Mouse (Mus musculus) lung, postnatal 4 days (tissue): Measurements from ENCODE around the gene Lrig3.

Experiments
- DNase-seq, 2 experiments: peaks; one replicate each; pipeline ENCODE4 v3.0.0; 2021

Gene Lrig3

DNA sequence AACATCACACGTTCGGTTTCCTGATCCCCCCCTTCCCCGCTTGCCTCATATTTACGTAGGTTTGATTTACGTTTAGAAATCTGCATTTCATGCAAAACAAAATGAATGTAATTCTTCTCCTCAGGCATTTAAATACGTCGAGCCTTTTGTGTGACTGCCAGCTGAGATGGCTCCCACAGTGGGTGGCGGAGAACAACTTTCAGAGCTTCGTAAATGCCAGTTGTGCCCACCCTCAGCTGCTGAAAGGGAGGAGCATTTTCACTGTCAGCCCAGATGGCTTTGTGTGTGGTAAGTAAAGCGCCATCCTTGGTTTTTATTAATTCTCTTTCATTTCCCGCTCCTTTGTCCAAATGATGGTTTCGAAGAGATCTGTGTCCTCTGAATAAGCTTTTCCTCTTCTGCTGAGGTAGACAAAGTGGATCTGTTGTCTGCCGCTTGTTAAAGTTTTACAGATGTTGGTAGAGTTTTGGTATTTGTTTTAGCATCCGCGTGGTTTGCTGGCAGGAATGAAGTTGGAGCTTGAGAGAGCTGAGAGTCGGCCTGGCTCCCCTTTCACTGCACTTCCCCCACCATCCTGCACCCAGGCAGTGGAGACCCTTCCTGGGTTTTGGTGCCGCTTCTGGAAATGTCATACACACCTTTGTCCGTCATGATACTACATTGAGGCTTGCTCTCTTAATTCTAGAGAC, 37.0 kb downstream of the Lrig3 start:
- DNase-seq = no peak

DNA sequence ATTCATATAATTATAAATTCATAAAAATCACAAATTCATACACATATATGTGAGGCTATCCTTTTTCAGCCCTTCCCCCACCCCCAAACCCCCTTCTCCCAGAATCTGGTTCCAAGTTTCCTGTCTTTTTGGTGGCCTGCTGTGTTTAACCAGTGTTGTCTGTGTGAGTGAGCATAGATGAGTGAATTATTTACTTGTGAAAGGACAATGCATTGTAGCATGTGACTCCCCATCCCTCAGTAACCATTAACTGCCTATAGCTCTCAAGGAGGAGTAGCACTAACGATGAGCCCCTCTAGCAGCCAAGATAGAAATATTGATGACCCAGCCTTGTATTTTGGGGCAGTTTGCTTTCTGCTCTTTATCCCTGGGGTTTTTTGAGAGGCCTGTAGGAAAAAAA, 37.9 kb downstream of the Lrig3 start:
- DNase-seq = no peak

DNA sequence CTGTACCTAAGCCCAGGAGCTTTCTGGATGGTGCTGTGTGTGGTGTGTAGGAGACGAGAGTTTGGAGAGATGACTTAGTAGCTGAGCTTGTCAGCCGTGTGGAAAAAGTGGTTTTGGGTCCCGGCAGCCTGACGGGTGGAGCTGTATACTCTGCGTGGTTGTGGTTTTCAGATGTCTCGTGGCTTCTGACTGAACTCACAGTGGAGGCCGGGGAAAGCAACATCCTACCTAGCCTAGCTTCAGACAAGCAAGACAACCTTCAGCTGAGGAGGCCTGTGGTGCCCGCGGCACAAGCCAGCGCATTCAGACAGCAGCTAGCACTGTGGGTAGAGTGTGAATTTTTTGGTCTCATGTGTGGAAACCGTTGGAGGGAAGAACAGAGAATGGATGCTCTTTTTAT, 47.7 kb downstream of the Lrig3 start:
- DNase-seq = no peak

DNA sequence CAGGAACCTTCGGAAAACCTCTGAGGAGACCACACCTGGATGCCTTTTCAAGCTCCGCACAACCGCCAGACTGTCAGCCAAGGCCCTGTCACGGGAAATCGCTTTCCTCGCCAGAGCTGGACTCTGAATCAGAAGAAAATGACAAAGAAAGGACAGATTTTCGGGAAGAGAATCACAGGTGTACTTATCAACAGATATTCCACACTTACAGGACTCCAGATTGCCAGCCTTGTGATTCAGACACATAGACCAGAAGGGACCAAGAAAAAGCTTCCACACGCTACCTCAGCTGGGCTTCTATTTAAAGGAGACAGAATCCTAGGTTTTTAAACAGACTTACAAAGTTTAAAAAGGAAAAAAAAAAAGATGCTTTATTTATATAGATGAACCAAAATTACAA, 48.7 kb downstream of the Lrig3 start:
- DNase-seq = no peak

DNA sequence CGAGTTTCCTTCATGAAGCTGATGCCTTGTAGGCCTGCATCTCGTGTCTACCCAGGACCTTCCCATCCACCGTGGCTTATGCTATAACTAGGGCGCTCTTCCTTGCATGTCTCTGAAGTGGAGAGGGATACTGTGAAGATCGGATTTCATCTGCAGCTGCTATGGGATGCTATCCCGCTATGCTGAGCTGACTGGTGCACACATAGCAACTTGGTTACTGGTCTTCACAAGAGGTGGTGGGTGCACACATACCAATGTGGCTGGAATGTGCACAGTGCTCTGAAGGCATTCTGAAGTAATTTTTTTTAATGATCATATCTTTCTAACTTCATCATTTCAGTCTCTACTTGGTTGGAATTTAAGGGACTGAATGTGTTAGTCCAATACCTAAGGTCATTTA, 49.7 kb downstream of the Lrig3 start:
- DNase-seq = no peak

DNA sequence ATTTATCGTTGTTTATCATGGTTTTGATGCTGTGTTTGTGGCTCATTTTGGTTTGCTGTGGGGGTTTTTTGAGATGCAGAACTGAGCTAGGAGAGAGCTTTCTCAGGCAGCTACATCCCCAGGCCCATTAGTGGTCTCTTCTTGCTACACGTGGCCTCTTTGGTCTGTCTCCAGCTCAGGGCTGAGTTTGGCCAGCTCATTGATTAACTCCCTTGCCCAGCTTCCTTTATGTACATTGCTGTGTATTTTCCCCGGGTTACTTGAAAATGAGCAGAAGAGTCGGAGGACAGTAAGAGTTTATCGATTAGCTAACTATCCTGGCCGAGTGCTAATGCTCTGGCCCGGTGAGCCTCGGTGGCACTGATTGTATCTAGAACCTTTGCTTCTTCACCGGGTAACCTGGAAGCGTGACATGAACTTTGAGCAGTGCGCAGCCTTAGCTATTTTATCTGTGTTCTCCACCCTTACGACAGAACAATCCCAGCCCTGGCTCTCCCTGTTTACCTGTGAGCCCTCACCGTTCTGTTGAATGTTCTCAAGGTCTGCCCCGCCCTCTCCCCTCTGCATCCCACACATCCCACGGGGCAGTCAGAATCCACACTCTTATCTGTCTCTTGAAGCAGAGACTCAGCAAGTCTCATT, 53.5 kb downstream of the Lrig3 start:
- DNase-seq = no peak

DNA sequence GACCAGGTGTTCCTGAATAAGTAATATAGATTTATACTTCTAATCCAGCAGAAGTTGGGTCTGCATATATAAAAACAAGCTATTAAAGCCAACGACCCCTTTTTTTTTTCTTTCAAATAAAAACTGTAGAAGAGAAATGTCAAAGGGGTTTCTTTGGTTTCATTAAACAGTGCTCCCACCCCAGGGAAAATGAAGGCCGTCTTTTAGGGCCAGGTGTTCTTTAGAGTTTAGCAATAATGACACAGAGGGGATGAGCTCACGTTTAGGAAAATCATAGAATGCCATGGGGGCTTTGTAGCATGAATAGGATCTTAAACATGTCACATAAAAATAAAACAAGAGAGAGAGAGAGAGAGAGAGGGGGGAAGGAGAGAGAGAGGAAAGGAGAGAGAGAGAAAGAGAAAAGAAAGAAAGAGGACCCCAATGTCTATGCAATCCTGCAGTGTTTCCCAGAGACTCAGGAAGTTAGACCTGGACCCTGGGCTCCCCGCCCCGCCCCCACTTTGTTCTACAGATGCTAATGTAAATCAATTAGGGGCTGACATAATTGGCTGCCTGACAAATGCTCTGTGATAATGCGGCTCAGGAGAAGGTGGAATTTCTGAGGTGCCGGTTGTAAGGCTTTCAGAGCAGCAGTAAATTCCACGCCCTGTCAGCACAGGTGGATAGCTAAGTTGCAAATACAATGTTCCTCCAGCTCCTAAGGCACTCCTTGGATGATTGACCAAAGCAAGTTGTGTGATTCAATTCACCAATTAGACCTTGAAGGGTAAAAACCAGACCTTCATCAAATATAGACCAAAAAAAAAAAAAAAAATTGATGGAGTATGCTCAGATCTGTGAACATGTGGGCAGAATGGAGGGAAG, 62.8 kb downstream of the Lrig3 start:
- no peak for DNase-seq

DNA sequence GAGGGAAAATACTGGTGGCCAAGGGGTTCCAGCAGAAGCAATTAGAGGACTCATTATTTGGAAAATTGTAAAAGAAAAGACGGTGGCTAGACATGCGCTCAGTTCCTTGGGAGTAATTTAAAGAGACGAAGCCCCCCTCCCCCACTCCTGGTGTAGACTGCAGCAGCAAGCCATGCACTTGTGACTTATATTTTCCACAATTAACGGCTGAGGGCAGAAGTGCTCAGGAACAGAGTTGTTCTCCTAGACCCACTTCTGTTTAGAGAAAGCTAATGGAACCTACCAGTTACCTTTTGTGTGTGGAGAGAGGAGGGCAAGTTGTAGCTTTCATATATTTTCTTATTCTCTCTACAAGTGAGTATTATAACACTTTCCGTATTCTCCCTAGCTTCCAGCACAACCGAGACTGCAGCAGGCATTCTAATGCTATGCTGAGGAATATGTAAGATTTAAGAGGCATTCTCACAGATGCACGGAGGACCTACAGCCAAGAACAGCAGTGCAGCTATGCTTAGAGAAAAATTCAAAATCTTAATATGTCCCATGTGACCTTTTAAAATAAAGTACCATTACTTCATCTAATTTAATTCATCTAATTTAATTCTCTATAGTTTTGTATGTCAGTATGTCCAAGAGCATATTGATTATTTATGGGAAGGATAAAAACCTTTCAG, 63.6 kb downstream of the Lrig3 start:
- DNase-seq = no peak

DNA sequence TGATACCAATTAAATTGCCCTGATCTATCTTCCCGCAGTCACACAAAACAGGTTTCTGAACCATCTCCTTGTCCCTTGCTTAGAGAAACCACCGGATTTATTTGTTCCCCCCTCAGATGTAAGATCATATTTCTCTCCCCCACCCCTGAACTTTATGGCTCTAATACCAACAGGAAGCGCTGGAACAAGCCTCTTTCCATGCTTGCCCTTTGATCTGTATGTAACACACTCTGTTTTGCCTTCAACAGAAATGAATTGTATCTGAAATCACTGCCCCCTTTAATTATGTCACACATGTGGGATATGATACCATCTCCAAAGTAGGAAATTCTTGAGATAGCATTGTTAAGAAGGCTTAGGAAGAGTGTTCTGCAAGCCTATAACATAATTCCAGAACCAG, 90.9 kb downstream of the Lrig3 start:
- no peak for DNase-seq

DNA sequence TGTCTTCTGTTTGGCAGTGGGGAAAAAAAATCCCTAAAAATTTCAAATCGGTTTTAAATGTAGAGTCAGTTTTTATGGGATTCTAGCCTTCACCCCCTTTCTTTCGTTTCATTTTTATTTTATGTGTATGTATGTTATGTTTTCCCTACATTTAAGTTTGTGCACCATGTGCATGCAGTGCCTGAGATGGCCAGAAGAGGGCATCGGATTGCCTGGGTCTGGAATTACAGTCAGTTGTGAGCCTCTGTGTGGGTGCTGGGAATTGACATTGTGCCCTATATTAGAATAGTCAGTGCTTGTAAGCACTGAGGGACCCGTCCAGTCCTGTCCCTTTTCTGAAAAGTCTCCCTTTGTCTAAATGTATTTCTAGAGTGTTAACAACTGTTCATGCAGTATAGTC, 96.8 kb downstream of the Lrig3 start:
- DNase-seq = no peak
